Mouse (Mus musculus) kidney, adult 2 months (tissue): ENCODE data around the gene G430095P16Rik.

ENCODE experiments used
- CTCF ChIP-seq: fragments of 200-500 bp; conservative IDR thresholded peaks from 2 replicates; pipeline ENCODE4 v1.5.1; 2011; ENCODE audit warnings: low read depth, mild to moderate bottlenecking, control low read depth, low read length, moderate library complexity, mixed read lengths; ENCODE audit not compliant: insufficient read depth, insufficient read length
- POLR2A ChIP-seq: fragments of 200-500 bp; IDR thresholded peaks from one replicate; pipeline ENCODE4 v1.6.1; 2011; ENCODE audit warnings: low read depth, low read length, control low read depth

DNA sequence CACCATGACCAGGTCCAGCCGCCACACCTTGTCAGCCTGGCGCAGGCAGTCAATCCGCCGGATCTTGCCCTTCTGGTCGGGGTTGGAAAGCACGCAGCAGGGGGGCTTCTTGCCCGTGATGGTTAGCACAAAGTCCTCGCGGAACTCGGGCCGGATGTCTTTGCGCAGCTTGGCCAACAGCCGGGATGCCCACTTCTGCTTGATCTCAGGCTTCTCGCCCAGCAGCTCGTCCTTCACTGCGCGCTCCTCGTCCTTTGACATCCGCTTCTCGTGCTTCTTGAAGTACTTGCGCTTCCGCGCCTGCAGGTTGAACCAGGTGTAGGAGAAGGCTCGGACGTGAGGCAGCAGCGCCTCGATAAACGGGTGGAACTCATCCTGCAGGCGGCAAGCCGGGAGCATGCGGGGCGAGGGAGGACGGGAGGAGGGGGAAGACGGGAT lies 49.2 kb downstream of the G430095P16Rik start:
- TF ChIP-seq CTCF: no peak
- TF ChIP-seq POLR2A: no peak
